Mouse (Mus musculus): Measurements from ENCODE around the gene Slc1a2.
A peak's percentile ranks its signal among the peaks of the same experiment; 100 is the strongest.

Slc1a2 gene

GRCm38 (mm10) chr2:102712678-102713628 lies 54.5 kb downstream of the Slc1a2 start:
- no peak for DNase-seq (ENCODE audit: low read depth in 2 of 2, low spot score in 2 of 2)

DNA sequence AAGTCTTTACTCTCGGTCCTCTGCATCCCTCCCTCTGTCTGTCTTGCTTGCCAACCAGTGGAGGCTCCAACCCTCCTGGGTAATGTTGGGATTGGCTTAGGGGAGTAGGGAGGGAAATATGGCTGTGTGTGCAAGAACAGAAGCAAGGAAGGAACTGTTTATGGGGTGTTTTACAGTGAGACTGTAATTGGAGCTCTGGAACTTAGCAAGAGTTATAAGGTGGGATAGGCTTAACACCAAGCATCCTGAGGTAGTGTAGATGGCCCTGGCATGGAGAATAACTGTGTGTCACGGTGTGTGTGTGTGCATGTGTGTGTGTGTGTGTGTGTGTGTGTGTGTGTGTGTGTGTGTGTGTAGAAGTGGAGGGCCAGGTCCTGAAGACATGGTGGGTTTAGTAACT lies 55.9 kb downstream of the Slc1a2 start:
- DNase-seq (ENCODE audit: low read depth in 2 of 2, low spot score in 2 of 2), result no peak

DNA sequence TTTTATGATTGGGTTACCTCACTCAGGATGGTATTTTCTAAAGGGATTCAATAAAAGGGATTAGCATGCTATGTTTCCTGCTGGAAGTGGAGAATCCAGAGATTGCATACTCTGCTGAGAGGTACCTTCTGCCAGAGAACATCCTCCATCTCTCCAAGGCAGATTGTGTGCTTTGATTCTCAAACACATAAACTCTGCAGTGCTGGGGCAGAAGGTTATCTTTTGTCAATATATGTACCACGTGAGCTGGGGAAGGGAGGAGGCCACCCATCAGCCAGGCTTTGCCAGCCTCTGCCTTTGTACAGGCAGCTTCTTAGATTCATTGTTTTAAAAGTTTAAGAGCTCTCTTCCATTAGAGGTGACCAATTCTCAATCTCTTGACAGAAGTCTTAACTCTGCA lies 57.3 kb downstream of the Slc1a2 start:
- DNase-seq (ENCODE audit: low read depth in 2 of 2, low spot score in 2 of 2), result no peak

- no peak for DNase-seq (ENCODE audit: low read depth in 2 of 2, low spot score in 2 of 2)
Observed at GRCm38 (mm10) chr2:102721859-102722258, 63.4 kb downstream of the Slc1a2 start.

GRCm38 (mm10) chr2:102725054-102725453 lies 66.6 kb downstream of the Slc1a2 start:
- DNase-seq (ENCODE audit: low read depth in 2 of 2, low spot score in 2 of 2), result no peak

- no peak for DNase-seq (ENCODE audit: low read depth in 2 of 2, low spot score in 2 of 2)
Observed at GRCm38 (mm10) chr2:102730386-102730785, 71.9 kb downstream of the Slc1a2 start.

DNA sequence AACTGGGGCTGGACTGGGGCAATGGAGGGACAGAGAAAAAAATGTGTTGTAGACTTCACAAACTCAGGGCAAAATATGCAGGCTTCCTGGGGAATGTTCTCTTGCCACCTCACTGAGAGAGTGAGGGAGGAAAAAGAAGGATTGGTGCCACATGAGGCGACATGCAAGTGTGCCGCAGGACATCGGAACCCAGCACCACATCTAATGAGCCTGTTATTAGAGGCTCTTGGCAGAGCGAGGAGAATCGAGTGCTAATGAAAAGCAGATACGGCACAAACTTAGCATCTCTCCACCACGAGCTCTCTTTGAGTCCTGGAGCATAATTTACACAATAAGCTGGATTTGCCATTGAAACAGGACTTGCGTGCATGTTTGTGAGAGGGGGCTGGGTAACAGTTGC lies 72.3 kb downstream of the Slc1a2 start:
- no peak for DNase-seq (ENCODE audit: low read depth in 2 of 2, low spot score in 2 of 2)

DNA sequence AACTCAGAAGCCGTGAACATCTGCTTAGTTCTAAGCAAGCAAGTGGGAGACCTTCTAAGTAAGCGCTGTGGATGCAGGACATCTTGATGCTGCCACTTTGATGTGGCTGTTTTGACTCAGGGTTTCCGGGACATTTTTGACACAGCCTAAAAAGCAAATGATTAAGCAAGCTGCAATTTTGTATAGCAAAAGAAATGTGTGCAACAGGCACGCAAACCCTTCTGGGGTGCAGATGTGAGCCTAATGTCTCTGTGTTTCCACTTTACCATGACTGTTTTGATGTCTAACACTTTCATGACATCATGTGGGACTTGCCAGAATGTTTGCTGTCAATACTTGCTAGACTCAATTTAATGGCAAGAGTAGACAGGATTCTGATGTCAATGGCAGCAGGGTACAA lies 74.7 kb downstream of the Slc1a2 start:
- DNase-seq (ENCODE audit: low read depth in 2 of 2, low spot score in 2 of 2), result no peak

GRCm38 (mm10) chr2:102734055-102734454 lies 75.6 kb downstream of the Slc1a2 start:
- DNase-seq (ENCODE audit: low read depth in 2 of 2, low spot score in 2 of 2), result no peak

- no peak for DNase-seq (ENCODE audit: low read depth in 2 of 2, low spot score in 2 of 2)
Observed at GRCm38 (mm10) chr2:102735031-102735430, 76.6 kb downstream of the Slc1a2 start.

GRCm38 (mm10) chr2:102735811-102736210 lies 77.4 kb downstream of the Slc1a2 start:
- no peak for DNase-seq (ENCODE audit: low read depth in 2 of 2, low spot score in 2 of 2)

GRCm38 (mm10) chr2:102736490-102736889 lies 78.0 kb downstream of the Slc1a2 start:
- no peak for DNase-seq (ENCODE audit: low read depth in 2 of 2, low spot score in 2 of 2)

- DNase-seq (ENCODE audit: low read depth in 2 of 2, low spot score in 2 of 2), result no peak
Observed at GRCm38 (mm10) chr2:102738852-102739251, 80.4 kb downstream of the Slc1a2 start.

- no peak for DNase-seq (ENCODE audit: low read depth in 2 of 2, low spot score in 2 of 2)
Observed at GRCm38 (mm10) chr2:102742685-102743084, 84.2 kb downstream of the Slc1a2 start.

GRCm38 (mm10) chr2:102743918-102744696 lies 85.6 kb downstream of the Slc1a2 start:
- DNase-seq (ENCODE audit: low read depth in 2 of 2, low spot score in 2 of 2), result peak; percentile 24 to 47

DNA sequence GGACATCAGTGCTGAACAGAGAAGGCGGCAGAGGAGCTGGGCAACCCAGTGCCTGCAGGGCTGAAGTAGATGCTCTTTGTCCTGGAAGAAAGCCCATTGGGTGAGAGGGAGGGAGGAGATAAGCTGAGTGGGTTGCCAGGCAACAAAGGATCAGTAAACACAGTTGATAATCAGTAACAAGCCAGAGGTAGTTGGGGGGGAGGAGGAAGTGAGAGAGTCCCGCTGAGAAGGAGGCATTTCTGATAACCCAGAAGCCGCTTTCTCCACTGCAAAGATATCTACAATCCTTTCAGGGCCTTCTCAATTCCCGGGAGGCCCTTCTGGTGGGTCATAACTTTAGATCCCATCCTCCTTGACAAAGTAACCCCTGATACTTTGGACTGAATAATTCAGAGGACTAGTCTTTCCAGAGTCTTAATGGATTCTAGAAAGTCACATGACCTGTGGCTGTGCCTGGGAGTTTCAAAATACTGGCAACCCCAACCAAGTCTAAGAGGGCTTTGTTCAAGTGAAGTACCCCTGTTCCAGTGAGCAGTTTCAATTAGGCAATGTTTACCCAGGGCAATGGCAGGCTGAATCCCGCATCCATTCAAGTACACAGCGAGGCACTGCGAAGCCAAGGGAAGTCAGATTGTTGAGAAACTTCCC lies 86.9 kb downstream of the Slc1a2 start:
- DNase-seq (ENCODE audit: low read depth in 2 of 2, low spot score in 2 of 2), result no peak

GRCm38 (mm10) chr2:102747758-102748157 lies 89.3 kb downstream of the Slc1a2 start:
- no peak for DNase-seq (ENCODE audit: low read depth in 2 of 2, low spot score in 2 of 2)

GRCm38 (mm10) chr2:102749926-102750325 lies 91.5 kb downstream of the Slc1a2 start:
- DNase-seq (ENCODE audit: low read depth in 2 of 2, low spot score in 2 of 2), result no peak

DNA sequence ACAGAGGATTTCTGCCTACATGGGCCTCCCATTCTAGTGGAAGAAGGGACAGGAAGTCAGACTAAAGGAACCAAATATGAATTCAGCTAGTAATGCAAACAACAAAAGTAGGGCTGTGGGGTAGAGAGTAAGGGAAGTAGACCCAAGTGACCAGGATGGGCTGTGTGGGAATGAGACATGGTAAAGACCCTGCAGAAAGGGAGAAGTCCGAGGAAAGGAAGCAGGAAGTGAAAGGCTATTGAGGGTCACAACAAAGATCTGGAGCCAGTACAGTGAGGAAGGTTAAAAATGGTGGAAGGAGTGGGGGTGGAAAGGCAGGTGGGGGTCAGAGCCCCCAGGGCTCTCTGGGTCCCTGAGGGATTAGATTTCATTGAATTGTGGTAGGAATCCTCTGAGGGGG lies 93.4 kb downstream of the Slc1a2 start:
- DNase-seq (ENCODE audit: low read depth in 2 of 2, low spot score in 2 of 2), result no peak

DNA sequence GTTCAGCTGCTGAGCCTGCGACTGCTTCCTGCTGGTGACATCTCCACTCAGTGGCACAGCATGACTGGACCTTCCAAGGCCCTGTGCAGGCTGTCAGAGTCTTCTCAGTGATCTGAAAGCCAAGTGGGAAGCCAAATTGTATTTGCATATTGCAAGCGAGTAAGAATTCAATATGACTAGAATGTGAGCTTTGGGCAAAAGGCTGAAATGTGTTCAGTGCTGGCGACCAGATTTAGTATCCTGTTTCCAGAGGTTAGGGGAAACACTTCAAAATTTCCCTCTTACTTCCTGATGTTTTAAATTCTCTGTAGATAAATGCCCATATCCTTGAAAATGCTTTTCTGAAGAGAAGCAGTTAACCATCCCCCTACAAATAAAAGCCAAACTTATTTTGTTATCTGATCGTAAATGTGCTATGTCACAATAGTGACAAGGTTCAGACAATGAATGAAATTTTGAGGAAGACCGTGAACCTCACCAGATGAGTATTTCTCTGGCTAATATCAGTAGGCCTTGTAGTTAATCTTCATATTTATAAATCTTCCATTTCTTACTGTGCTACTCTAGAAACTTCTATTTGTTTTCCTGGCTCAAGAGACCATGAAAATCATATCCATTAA lies 98.9 kb downstream of the Slc1a2 start:
- DNase-seq (ENCODE audit: low read depth in 2 of 2, low spot score in 2 of 2), result no peak

GRCm38 (mm10) chr2:102759479-102759878 lies 101.0 kb downstream of the Slc1a2 start:
- no peak for DNase-seq (ENCODE audit: low read depth in 2 of 2, low spot score in 2 of 2)
